Mouse (Mus musculus) ES-E14 (cell line): Measurements from ENCODE around the gene Ugcg.

Source experiments
- CHD2 ChIP-seq: IDR thresholded peaks from 2 replicates; pipeline ENCODE4 v1.6.1; 2014; ENCODE audit warnings: mild to moderate bottlenecking, low read depth, low read length, inconsistent platforms
- MAFK ChIP-seq: IDR thresholded peaks from 2 replicates; pipeline ENCODE4 v1.6.1; 2014; ENCODE audit warnings: mild to moderate bottlenecking, low read depth, low read length, inconsistent platforms; ENCODE audit not compliant: insufficient read depth
- ZC3H11A ChIP-seq: IDR thresholded peaks from 2 replicates; pipeline ENCODE4 v1.6.1; 2012; ENCODE audit warnings: low read depth, mild to moderate bottlenecking, inconsistent platforms, low read length, borderline replicate concordance
- ZNF384 ChIP-seq: IDR thresholded peaks from 2 replicates; pipeline ENCODE4 v1.6.1; 2012; ENCODE audit warnings: low read depth, low read length, inconsistent platforms

- TF ChIP-seq ZC3H11A (no peak), CHD2 (no peak), ZNF384 (no peak), MAFK (no peak)
These were observed 3.4 kb upstream of the Ugcg start for GRCm38 (mm10) chr4:59185671-59186070.
